Mouse (Mus musculus) embryonic facial prominence, embryonic 11.5 days (tissue): ENCODE data around the gene Rpp25l. TPM values are rescaled to one million over a fixed set of nuclear protein-coding genes. Genes with fewer than 3 reads are reported as not detected.
"Not testable (repeated sequence)": the region's sequence is repeated elsewhere in the genome, so short reads cannot be mapped to it uniquely, and the experiment has no call there.

Experiments used
- ATAC-seq: fragments of 200-750 bp; cut with Nextera tagmentation; replicated peaks from 2 replicates; pipeline ENCODE4 v1.8.0; 2017; ENCODE audit warnings: low read depth; ENCODE audit not compliant: insufficient number of reproducible peaks, low FRiP score, low TSS enrichment
- DNase-seq: peaks from one replicate; pipeline ENCODE4 v3.0.0-alpha.2; 2015; ENCODE audit warnings: low spot score
- H3K27ac ChIP-seq: fragments of 300-500 bp; sonication (generic); replicated peaks from 2 replicates; pipeline ENCODE4 v1.5.1; 2014; ENCODE audit warnings: mild to moderate bottlenecking, low read depth, low read length, control low read depth
- H3K27me3 ChIP-seq: fragments of 300-500 bp; sonication (generic); 2 replicates; pipeline ENCODE4 v1.6.1; 2014; ENCODE audit warnings: mild to moderate bottlenecking, low read length, moderate library complexity, mixed read lengths; ENCODE audit not compliant: control insufficient read depth, insufficient read depth
- H3K36me3 ChIP-seq: fragments of 300-500 bp; sonication (generic); replicated peaks from 2 replicates; pipeline ENCODE4 v1.6.1; 2014; ENCODE audit warnings: low read depth, mild to moderate bottlenecking, low read length, moderate library complexity, mixed read lengths; ENCODE audit not compliant: control insufficient read depth, insufficient read depth
- H3K4me1 ChIP-seq: fragments of 300-500 bp; sonication (generic); 2 replicates; pipeline ENCODE4 v1.6.1; 2014; ENCODE audit warnings: low read length, mixed read lengths; ENCODE audit not compliant: control insufficient read depth, insufficient read depth
- H3K4me2 ChIP-seq: fragments of 300-500 bp; sonication (generic); 2 replicates; pipeline ENCODE4 v1.6.1; 2014; ENCODE audit warnings: low read depth, mild to moderate bottlenecking, control low read depth, low read length, moderate library complexity
- H3K4me3 ChIP-seq: fragments of 300-500 bp; sonication (generic); 2 replicates; pipeline ENCODE4 v1.5.1; 2014; ENCODE audit warnings: low read depth, low read length, control low read depth
- H3K9ac ChIP-seq: fragments of 300-500 bp; sonication (generic); replicated peaks from 2 replicates; pipeline ENCODE4 v1.6.1; 2014; ENCODE audit warnings: mild to moderate bottlenecking, control low read depth, low read length
- H3K9me3 ChIP-seq: fragments of 300-500 bp; sonication (generic); replicated peaks from 2 replicates; pipeline ENCODE4 v1.6.1; 2016; ENCODE audit warnings: mild to moderate bottlenecking, low read length, inconsistent platforms, mixed read lengths; ENCODE audit not compliant: control insufficient read depth
- WGBS: fragments of 180-500 bp; shearing (Covaris S2); extraction: QIAGEN DNeasy Blood & Tissue Kit; methylation state at CpG from one replicate; pipeline ENCODE4 v1.1.7; 2014; 5-methylcytosine and 5-hydroxymethylcytosine counted together
- polyA plus RNA-seq: library from polyadenylated mRNA; unstranded; fragments of >200 nt; fragmentation: Nextera tagmentation; extraction: Ambion mirVana; gene quantifications from 2 replicates; pipeline ENCODE4 v1.2.1, GENCODE M21; 2014

The Rpp25l gene
- polyA plus RNA-seq, 1 experiment from 2014 or later: 89.4 TPM

DNA sequence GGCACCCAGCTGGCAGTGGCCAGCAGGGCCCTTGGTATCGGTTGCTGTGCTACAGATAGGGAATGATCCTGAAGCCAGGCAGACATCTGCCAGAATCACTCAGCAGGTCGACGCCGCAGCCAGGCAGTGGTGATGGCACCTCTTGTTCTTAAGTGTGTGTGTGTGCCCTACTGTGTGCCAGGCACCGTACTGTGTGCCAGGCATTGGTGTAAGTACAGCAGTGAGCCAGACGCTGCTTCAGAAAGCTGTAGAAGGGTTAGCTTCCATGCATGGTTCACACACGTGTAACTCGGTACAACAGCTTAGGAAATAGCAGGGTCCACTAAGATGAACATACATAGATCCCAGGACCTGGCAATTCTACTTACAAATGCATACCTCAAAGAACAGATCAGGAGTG, 13.1 kb downstream of the Rpp25l start:
- H3K27me3 ChIP-seq, H3K4me2 ChIP-seq, H3K9ac ChIP-seq, H3K4me3 ChIP-seq, H3K36me3 ChIP-seq, H3K9me3 ChIP-seq, H3K27ac ChIP-seq, ATAC-seq, H3K4me1 ChIP-seq, DNase-seq: not testable (repeated sequence)
- 75% methylated on average over 2 of the region's 8 CpGs for WGBS

DNA sequence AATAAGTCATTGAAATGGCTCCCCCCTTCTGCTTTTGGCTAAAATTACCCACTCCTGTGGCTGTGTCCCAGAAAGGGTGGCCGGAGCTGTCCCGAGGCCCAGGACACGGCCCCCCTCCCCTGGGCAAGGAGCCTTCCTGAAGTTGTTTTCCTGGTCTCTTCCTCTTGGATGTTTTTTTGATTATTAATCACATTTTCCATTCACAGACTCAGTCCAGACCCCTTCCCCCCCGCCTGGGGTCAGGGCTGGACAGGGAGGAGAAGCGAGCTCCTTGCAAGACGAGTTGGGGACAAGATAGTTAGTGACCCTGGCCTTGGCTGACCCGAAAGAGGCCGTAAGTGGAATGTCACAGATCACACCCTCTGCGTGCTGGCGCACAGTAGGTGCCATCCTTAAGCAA, 13.6 kb downstream of the Rpp25l start, which contains the start of gene Il11ra1:
Gene Il11ra1 (plus strand): TSS at position 207 of the 400 bp plus-strand sequence.
- not testable (repeated sequence) for H3K36me3 ChIP-seq, H3K9me3 ChIP-seq, H3K4me2 ChIP-seq, H3K27ac ChIP-seq, DNase-seq, H3K9ac ChIP-seq, H3K4me1 ChIP-seq, H3K4me3 ChIP-seq, ATAC-seq, H3K27me3 ChIP-seq
- WGBS: 85% methylated on average over 9 of the region's 10 CpGs

DNA sequence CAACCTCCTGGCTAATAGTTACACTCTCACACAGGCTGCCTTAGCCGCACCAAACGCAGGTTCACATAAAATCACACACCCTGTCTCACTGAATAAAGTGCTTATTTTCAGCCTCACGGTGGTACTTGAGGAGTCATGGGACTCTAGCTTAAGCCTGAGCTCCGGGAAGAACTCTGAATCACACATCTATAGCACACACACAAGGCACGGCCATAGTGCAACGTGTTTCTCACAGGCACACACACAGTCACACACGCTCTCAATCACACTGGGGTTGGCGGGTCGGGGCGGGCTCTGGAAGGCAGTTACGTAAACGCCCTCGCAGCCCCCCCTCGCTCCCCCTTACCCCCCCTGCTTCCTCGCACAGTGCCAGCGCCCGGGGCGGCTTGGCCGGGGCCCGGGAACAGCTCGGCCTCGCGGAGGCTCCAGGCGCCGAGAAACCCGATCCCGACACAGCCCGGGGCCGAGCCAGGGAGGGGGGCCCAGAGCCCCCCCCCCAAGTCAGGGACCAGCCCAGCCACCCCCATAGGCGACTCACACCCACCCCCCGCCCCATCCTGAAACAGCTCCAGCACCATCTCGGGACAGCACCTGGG, 14.8 kb downstream of the Rpp25l start:
- not testable (repeated sequence) for H3K9me3 ChIP-seq, H3K36me3 ChIP-seq, ATAC-seq, H3K4me1 ChIP-seq, H3K4me2 ChIP-seq, H3K4me3 ChIP-seq, H3K27me3 ChIP-seq, H3K27ac ChIP-seq, H3K9ac ChIP-seq, DNase-seq
- WGBS: 4% methylated on average over 16 of the region's 32 CpGs

DNA sequence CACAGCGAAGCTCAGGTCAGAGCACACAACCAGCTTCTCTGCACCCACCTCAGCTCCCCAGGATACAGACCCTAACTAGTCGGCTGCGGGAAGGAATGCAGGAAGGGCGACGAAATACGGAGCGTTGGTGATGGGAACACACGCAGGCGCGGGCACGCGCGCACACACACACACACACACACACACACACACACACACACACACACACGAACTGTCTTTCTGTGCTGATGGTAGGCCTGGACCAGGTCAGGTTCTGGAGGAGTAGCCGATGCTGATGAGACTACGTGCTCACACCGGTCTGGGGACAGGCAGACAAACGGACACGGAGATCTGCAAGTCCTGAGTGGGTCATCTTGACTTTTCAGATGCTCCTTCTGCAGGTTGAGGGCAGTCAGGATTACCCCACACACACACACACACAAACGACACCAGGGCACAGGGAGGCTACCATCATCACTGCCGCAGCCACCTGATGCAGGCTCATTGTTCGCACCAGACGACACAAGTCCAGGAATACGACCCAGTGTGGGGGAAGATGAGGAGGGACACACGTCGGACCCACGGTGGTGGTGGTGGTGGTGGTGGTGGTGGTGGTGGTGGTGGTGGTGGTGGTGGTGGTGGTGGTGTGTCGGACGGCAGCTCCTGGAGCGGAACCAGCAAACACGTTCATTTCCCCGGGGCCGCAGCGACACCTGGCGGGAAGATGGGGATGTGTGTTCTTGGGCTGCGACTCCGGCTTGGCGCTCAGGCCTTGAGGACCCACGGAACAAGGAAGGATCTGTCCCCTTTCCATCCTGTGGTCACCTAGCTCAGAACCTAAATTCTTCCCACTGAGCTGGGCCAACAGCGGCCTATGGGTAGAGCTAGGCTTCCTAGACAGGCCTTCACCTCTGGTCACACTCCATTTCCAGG, 16.1 kb downstream of the Rpp25l start, which contains the start of gene Cntfr:
Gene Cntfr (minus strand): TSS at position 160 of the 912 bp plus-strand sequence.
- not testable (repeated sequence) for H3K9me3 ChIP-seq, H3K27me3 ChIP-seq, ATAC-seq, H3K4me3 ChIP-seq, H3K36me3 ChIP-seq, H3K4me2 ChIP-seq, H3K4me1 ChIP-seq, H3K9ac ChIP-seq, H3K27ac ChIP-seq
- peak; percentile 73 for DNase-seq
- 12% methylated on average over 32 of the region's 40 CpGs for WGBS

DNA sequence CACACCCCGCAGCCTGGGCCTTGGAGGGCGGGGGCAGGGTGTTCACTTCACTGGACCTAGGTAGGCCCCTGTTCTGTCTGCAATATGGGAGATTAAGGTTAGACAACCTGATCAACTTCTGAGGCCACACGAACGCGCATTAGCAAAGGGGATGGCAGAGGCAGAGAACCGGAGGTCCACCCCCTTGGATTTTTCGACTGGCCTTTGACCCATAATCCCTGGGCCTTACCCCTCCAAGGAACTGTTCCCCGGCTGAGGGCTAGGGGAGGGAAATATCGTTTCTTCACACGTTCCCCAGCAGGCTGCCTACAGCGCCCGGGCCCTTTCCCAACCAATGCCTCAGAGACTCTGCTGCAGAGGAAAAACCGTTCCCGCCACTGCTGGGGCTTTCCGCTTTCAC, 16.9 kb downstream of the Rpp25l start:
- not testable (repeated sequence) for H3K9me3 ChIP-seq, H3K9ac ChIP-seq, H3K36me3 ChIP-seq, H3K4me3 ChIP-seq, H3K27ac ChIP-seq, H3K4me2 ChIP-seq, ATAC-seq, H3K27me3 ChIP-seq, H3K4me1 ChIP-seq, DNase-seq
- 2% methylated on average over 11 of the region's 15 CpGs for WGBS

DNA sequence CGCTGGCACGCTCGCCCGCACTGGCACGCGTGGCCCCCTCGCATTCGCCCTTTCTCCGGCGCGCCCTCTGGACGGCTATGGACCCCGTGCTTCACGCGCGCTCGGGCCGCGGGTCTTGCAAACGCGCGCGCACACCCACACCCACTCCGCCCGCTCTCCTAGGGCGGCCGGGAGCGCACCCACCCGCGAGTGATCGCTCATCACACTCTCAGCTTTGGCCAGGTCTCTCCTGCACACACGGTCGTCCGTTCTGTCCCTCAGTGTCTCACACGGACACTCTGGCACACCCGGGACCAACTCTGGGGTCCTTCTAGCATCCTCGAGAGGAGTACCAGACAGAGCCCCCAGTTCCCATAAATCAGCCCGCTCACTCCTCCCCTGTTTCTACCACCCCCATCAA, 17.5 kb downstream of the Rpp25l start:
- not testable (repeated sequence) for H3K27me3 ChIP-seq

DNA sequence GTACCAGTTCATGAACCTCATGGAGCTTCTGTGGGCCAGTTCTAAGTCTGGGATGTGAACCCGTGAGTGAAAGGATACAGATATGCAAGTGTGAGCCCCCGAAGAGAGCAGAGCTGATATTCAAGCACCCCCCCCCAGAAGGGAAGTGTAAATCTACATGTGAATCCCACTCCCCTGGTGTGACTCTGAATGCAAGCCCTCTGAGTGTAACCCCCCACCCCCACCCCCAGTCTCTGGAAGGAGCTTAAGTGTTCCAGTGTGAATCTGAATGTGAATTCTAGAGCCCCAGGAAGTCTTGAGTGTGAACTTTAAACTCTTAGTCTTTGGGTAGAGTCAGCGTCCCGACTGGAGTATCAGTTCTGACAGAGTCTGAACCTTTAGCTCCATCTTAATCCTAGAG, 19.8 kb downstream of the Rpp25l start:
- not testable (repeated sequence) for DNase-seq, H3K9me3 ChIP-seq, H3K4me3 ChIP-seq, H3K27me3 ChIP-seq, H3K9ac ChIP-seq, H3K36me3 ChIP-seq, ATAC-seq, H3K27ac ChIP-seq, H3K4me1 ChIP-seq
- peak overlapping the region; percentile 3; the same call in 1 of the 2 replicates for H3K4me2 ChIP-seq
- WGBS: 11% methylated on average over 4 of the region's 4 CpGs

More for the DNA sequence above, 17.5 kb downstream of the Rpp25l start:
- H3K4me2 ChIP-seq: peak overlapping the region; percentile 36
- not testable (repeated sequence) for DNase-seq, H3K9me3 ChIP-seq, H3K9ac ChIP-seq, ATAC-seq, H3K4me3 ChIP-seq, H3K4me1 ChIP-seq, H3K27ac ChIP-seq, H3K36me3 ChIP-seq
- 3% methylated on average over 9 of the region's 38 CpGs for WGBS

DNA sequence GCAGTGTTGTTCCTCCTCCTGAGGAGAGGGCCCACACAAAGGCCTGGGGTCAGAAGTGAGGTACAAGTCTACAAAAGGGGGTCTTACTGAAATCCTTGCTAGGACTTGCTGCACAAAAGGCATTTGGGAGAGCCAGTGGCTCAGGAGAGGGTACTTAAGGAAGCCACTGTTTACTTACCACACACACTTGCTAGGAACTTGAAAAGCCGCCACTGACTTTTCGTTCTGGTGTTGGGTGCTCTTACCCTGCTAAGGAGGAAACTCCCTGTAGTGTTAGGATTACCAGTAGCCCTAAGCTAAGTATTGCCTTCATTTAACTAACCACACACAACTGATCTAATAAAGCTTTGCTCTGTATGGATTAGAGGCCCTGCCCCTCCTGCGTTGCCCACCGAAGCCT, 23.3 kb downstream of the Rpp25l start:
- not testable (repeated sequence) for H3K4me1 ChIP-seq, H3K9me3 ChIP-seq, H3K36me3 ChIP-seq, DNase-seq, H3K4me2 ChIP-seq, ATAC-seq, H3K9ac ChIP-seq, H3K27me3 ChIP-seq, H3K27ac ChIP-seq, H3K4me3 ChIP-seq
- no CpG with 5 or more reads among the region's 4 CpGs for WGBS
